Mouse (Mus musculus) olfactory bulb, adult 2 months (tissue): ENCODE data around the gene Mrps17.

Experiments
- CTCF ChIP-seq: fragments of 200-500 bp; IDR thresholded peaks from 2 replicates; pipeline ENCODE4 v1.5.1; 2012; ENCODE audit warnings: low read depth, mild to moderate bottlenecking, low read length, moderate library complexity; ENCODE audit not compliant: insufficient read depth
- POLR2A ChIP-seq: fragments of 200-500 bp; IDR thresholded peaks from 2 replicates; pipeline ENCODE4 v1.6.1; 2012; ENCODE audit warnings: mild to moderate bottlenecking, low read depth, low read length, moderate library complexity; ENCODE audit not compliant: insufficient read depth

DNA sequence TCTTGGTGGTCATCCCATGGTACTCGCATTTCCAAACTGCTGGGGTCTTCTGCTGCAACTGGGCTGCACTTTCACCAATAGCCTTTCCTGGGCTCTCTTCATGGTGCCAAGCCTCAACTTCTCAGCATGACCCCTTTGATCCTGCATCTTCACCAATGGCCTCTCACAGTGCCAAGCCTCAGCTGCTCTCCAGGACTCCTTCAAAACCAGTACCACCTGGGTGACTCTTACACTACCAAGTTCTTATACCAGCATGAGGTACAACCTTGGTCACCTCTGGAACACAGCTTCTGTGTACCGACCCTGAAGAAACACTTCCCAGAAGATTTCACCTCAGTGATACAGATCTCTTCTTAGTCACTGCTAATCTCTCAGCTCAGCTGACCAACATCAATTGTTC lies 6.9 kb upstream of the Mrps17 start, which contains the start of gene Sept14:
- no peak for TF ChIP-seq CTCF
- no peak for TF ChIP-seq POLR2A
